Mouse (Mus musculus): ENCODE data around the gene Plce1.

DNA sequence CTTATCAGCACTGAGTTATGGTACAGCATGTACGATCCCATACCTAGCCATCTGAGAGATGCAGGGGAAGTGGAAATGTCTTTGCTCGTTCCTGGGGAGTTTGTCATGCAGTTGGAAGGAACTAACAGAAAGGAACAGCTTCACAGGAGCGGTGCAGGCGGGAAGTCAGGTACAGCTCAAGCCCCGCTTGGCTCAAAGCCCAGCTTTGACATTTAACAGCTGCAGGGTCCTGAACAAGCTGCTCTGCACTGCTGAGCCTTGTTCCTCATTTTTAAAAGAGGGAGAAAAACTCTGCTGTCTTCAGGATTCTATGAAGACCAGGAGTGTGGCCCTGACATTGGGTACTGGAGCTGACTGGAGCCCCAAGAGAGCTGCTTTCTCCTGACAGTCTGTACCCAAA lies 106.7 kb downstream of the Plce1 start:
- TF ChIP-seq CTCF (IDR thresholded peaks at IDR 0.05) (no peak), EP300 (IDR thresholded peaks at IDR 0.05) (no peak)

Data from lung, postnatal 0 days (tissue).